Mouse (Mus musculus) cortical plate, adult 2 months (tissue): ENCODE results near the gene Nphs1.

Experiments used
- CTCF ChIP-seq: fragments of 200-500 bp; IDR thresholded peaks from 2 replicates; pipeline ENCODE4 v1.5.1; 2011; ENCODE audit warnings: mild to moderate bottlenecking, control low read depth, low read length; ENCODE audit not compliant: insufficient read depth; ENCODE audit errors: extremely low read depth
- POLR2A ChIP-seq: fragments of 200-500 bp; IDR thresholded peaks from 2 replicates; pipeline ENCODE4 v1.6.1; 2011; ENCODE audit warnings: mild to moderate bottlenecking, low read length, control low read depth; ENCODE audit not compliant: insufficient read depth; ENCODE audit errors: extremely low read depth

DNA sequence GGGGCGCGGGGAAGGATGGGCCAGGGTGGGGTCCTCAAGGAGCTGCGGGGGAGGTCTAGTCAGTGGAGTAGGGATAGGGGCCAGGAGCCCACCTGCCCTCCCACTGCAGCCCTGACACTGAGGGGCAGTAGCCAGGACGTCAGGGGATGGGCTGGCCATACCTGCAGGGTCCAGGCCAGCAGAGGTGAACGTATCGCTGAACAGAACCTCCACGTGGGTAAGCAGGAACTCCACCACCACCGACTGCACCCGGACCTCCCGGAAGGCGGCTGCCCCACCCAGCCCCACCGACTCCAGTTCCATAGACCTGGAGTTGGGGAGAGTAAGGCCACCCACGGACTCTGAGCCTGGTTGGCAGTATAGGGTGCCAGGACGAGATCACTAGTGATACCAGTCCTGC is 68.9 kb downstream of the Nphs1 start:
- TF ChIP-seq CTCF (no peak), POLR2A (no peak)
